Mouse (Mus musculus) G1E (cell line): ENCODE data around the gene Pdxk.

Experiments
- CTCF ChIP-seq: IDR thresholded peaks from 2 replicates; pipeline ENCODE4 v1.5.1; 2012; ENCODE audit warnings: low read depth, low read length, inconsistent platforms, mixed read lengths
- GATA1 ChIP-seq: IDR thresholded peaks from 2 replicates; pipeline ENCODE4 v1.6.1; 2012; ENCODE audit warnings: borderline replicate concordance, low read length, inconsistent platforms, mixed read lengths
- POLR2AphosphoS5 ChIP-seq: IDR thresholded peaks from 2 replicates; pipeline ENCODE4 v1.6.1; 2012; ENCODE audit warnings: low read depth, low read length, inconsistent platforms; ENCODE audit not compliant: insufficient replicate concordance

DNA sequence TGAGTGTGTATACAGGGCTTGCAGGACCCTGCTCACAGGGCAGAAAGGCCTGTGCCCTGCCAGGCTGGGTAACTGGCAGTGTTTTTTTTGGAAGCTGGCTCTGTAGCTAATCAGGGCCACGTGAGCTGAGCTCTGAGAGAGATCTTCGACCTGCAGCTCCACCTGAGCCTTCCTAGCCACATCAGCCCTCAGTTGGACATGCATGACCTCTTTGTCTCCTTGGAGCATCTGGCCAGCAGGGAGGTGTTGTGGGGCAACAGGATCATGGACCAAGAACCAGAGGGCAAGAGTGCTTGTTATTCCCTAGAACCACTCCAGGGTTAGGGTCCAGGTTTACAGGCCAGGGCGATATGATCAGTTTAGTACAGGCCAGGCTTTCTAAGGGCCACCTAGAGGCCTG lies 17.4 kb downstream of the Pdxk start:
- TF ChIP-seq POLR2AphosphoS5 (no peak), CTCF (no peak), GATA1 (no peak)
